Mouse (Mus musculus) embryo, embryonic 9.5 days (tissue): ENCODE measurements at regions not wholly inside any gene's neighbourhood (a gene's known extent, or its start where the extent isn't known, plus 50 kb on each side); places are given as distances from the start of the nearest gene placed in this dataset.
A peak's percentile ranks its signal among the peaks of the same experiment; 100 is the strongest.

Experiments used
- DNase-seq: peaks from one replicate; pipeline ENCODE4 v3.0.0-alpha.2; 2017; ENCODE audit errors: extremely low spot score

DNA sequence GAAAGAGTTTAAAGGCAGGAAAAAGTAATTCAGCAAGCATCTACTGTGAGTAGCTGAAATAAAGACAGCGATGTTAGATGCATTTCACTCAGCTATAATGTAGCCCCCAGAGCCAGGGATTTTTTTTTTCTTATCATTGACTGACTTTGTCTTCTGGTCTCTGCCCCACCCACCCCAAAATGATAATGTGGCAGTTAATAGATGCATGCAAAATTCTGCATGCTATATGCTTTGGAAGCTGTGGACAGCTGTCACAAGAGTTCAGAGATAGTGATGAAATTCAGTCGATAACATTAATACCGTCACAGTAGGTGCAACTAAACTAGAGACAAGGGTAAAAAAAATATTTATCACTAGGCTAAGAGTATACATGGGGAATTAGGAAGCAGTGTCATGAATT is 263.7 kb downstream of the Rpl36a-ps1 start:
- DNase-seq, result no peak

DNA sequence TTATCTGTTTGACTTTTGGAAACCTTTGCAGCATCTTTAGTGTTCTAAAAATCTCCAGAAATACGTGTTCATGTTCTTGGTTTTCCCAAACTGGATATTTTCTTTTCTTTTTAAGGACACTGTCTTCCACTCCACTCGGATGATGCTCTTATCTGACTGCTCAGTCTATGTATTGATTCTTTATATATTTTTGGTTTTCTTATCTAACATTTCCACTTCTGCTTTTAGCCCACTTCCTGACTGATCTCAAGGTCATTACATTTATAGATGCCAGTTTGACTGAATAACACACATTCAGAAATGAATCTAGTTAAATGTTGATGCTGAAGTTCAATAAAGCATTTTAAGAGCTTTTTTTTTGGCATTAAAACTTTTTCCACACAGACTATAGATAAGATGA is 265.3 kb downstream of the Rpl36a-ps1 start:
- no peak for DNase-seq

DNA sequence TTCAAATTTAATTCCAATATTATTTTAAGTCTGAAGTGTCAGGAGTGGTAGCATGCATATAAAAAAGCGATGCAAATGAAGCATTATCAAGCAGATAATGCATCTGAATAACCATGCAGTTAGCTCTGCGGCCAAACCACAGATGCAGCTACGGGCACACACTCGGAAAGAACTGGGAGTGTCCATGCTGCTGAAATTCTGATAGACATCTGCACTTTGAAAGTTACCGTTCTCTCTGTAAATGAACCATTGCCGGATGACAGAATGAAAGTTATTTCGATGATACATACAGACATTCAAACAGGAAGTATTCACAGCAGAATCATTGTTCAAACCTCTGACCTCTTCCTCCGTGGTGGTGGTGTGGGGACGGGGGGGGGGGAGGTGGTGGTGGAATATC is 271.6 kb downstream of the Rpl36a-ps1 start:
- DNase-seq, result no peak

DNA sequence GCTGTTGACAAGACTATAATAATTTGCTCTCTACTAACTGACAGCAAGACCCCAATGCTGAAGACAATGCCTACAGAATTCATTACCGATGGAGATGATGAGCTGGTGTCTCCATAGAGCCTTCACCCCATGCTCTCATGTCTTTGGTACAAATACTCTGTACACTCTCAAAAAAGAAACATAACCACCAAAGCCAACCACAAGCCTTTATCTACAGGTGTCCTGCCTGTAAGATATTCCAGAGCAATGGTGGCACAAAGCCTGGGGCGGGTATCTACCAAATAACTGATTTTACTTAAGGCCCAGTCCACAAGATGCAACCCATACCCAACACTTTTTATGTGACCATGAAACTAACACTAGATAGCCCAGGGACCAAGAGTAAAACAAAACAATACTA is 273.1 kb downstream of the Rpl36a-ps1 start:
- no peak for DNase-seq

DNA sequence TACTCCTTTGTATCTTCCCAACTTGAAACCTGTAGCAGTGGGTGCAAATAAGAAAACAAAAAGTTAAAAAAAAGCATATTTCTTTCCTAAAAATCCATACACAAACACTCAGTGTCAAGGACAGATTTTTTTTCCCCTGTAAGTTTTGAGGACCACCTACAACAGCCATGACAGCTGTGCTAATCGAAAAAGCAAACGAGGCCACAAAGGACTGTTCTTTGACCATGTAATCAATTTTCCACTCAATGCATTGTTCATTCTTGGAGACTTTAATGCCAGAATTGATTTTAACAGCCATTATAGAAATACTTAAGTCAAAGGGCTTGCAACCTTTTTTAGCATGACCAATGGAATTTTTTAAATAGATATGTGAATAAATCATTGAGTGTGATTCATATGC is 286.1 kb downstream of the Rpl36a-ps1 start:
- DNase-seq, result no peak

DNA sequence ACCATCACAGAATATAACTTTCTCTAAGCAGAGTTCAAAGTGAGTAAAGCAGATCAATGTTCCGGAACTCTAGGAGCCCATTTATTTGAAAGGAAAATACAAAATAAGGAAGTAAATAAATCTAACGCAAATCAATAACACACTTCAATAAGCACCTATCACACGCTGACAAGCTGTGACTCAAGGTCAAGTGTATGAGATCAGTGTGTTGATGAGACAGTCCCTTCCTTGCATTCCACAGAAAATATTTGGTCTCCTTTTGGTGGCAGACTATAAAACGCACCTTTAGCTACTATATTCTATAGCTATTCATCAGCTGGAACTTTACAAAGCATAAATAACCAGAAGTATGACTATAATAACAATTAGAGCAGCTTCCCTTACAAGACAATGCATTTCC is 286.5 kb downstream of the Rpl36a-ps1 start:
- no peak for DNase-seq

DNA sequence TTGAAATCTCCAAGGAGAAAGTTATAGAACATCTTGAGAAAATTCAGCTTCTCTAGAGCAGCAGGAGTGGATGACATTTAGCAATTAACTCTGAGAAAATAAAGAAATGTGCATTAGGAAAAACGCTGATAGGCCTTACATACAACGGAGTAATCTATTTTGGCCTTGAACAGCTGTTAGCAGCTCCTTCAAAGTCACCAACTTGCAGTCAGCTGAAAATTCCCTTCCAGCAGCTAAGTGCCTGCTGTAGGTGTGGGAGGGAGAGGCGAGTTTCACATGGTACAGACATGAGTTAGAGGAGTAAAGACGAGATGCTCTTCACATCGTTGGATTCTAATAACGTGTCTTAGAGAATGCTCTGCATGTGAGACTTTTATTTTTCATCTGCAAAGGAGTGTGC is 290.8 kb downstream of the Rpl36a-ps1 start:
- DNase-seq, result no peak

DNA sequence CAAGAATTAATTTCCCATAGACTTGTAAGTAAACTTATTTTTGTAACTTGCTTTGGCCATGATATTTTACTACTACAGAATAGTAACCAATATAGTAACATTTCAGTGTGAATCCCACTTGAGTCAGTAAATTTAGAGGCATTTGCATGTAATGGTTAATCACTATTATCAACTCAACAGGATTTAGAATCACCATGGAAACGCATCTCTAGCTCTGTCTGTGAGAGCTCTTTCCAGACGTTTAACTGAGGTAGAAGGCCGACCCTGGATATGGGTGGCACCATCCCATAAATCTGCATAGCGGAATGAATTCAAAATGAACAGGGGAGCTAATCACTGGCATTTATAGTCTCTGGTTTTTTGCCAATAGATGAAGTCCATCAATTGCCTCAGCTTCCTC is 337.6 kb downstream of the Rpl36a-ps1 start:
- no peak for DNase-seq

DNA sequence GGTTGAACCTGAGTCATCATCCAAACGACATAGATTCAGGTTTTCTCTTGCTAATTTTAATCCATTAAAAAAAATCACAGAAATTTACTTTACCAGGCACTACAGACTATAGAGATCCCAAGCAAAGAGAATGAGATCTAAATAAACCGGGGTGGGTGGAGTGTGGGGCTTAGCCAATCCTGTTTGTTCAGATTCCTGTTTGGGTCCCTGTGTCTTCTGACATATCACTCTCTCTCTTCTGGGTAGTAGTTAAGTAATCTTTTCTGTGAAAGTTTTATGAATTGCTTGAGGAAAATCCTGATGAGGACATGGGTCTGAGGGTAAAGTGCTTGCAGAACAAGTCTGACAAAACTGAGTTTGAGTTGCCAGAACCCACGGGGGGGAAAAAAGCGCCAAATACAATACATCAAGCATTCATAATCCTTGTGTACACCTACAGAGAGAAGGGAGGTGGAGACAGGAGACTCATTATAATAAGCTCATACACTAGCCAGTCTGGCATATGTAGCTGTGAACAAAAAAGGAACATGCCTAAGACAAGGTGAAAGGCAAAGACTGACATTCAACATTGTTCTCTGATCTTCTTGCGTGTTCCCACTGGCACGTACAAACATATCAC is 339.8 kb downstream of the Rpl36a-ps1 start:
- no peak for DNase-seq

DNA sequence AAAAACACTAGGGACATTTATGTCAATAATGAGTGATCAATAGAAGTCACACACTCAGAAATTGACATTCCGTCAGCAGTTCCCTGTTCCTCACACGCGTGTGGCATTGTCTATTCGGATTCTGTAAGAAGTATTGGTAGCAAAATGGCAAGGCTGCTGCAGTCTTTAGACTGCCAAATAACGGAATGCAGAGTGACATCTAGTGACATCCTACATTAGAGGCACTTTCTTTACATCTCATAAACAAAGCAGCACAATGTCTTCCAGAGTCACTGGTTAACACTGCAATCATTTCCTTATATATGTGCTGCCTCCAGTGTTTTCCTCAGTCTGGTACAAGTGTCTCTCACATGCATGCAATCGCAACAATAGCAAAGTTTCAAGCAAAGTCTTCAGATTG is 342.9 kb downstream of the Rpl36a-ps1 start:
- no peak for DNase-seq

DNA sequence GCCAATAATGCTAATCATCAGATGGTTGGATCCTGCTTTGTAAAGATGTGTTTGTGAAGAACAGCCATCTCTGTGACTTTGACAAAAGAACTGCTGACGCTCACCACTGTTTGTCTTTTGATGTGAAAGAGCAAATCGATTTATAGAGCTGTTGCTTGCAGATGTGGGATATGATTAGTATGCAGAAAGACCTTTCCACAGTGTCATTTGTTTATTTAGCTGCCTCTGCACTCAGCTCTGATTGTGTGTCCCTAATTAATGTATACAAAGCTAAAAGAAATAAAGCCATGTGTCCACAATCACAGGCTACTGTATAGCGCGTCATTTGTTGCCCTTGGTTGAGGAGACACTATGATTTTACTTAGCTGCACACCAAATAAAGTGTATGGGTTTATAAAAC is 343.6 kb downstream of the Rpl36a-ps1 start:
- no peak for DNase-seq

DNA sequence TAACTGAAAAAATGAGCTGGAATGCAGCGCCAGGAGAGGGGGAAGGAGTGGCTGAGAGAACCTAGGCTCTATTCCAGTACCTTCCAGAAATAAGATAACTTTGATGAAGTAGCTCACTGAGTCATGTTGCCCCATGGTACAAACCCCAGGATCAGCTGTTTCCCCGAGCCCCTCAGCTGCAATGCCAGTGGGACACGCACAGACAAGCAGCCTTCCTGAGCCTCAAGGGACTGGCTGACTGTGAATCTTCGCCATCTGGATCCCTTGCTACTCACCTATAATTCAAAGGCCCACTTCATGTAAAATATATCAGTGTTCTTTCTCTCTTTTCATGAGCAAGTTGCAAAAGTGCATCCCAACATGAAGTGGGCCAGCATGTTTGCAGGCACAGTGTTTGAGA is 346.5 kb downstream of the Rpl36a-ps1 start:
- DNase-seq, result no peak

DNA sequence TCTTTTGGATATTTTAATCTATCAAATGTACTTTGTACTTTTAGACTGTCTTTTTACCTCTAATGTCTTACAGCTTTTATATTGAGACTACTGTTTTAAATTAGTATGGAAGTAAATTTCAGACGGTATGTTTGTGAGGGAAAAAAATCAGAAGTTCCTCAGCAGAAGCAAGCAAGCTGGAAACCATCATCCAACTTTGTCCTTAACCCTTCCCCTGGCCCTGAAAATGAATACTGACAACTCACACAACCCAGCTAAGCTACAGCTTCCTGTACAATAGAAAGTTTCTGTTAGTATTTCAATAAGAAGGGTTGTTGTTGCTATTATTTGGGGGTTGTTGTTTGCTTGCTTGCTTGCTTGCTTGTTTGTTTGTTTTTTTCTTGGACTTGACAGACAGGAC is 350.4 kb downstream of the Rpl36a-ps1 start:
- no peak for DNase-seq

DNA sequence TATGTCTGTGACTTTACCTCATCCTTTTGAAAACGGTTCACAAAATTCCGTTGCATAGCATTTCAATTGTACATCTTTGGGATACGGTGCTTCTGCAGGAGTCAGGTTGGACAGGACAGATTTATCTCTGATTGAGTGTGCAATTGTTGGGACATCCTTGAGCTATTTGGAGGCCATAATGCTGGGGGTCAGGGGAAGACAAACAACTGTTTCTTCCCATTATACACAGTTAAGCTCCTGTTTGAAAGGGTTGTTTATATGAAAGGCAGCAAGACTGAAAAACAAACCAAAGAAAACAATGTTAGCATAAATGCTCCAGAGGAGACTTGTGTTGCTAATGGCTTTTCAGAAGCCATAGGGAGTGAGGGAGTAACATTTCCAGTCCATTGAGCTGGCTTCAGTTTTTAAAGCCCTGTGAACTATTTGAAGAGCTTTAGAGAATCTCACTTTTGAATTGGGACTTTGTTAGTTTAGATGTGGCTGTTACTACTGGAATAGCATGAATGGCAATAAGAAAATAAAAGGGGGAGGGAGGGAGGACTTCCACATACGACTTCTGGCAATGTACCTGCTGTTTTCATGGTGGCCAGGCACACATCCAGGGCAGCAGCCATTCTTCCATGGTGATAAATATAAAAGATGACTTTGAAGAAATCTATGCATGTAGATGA is 351.3 kb downstream of the Rpl36a-ps1 start:
- DNase-seq, result no peak

DNA sequence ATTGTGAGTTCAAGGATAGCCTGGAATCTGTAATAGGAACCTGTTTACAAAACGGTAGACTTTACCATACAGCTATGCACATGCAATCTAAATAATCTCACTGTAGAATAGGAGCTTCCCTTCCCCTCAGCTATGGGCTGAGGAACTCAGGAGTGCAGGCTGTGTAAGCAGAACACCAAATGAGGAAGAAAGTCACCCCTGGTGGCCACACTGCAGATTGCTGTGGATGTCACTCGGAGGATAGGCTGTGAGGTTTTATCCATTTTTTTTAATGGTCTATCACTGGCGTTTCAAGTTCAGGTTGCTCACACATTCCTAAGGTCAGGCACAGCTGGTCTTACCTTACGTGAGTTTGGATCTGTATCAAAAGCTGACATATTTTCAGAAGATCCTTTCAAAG is 365.1 kb downstream of the Rpl36a-ps1 start:
- DNase-seq, result no peak

DNA sequence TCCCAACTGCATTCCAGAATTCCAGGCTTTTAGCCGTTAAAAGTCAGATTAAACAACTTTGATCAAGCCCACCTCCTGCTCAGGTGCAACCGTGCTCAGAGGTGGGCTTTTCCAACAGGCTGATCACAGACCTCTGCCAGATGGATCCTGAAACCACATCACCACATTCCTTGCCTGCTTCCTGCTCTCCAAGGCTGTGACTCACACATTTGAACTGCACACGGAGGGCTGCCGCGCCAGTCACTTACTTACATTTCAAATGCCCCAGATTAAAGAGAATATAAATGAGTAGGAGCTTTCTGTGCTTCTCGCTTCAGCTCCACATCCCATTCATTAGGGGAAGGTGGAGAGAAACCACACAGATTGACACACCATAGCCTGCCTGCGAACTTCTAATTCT is 367.6 kb downstream of the Rpl36a-ps1 start:
- no peak for DNase-seq

DNA sequence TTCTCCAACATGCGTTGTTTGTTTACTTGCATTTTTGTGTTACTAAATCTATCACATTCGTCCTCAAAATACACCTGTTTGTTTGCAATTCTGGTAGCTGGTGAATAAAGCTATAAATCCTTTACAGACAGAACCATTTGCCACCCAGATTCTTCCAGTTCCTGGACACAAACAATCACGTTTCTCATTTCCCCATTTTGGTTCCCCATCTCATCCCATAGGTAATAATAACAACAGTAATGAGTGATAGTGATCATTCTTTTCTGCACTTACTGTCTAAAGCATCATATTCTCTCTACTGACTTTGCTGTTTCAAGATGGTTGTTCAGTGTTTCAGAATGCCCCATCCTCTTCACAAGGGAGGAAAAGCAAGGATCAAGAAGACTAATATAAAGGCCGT is 368.3 kb downstream of the Rpl36a-ps1 start:
- DNase-seq, result no peak

DNA sequence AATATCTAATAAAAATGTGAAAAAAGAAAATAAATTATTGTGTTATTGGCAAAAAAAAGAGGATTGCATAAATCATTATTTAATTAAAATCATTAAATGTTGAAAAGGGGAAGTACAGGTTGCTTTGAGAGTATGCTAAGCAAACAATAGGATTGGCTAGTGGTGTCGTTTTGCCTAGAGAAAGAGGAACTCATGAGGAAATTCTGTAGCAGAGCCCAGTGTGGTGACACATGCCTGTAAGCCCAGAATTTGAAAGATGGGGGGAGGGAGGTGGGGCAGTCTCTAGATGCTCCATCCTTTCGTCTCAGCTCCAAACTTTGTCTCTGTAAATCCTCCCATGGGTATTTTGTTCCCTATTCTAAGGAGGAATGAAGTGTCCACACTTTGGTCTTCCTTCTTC is 388.3 kb downstream of the Rpl36a-ps1 start:
- no peak for DNase-seq

DNA sequence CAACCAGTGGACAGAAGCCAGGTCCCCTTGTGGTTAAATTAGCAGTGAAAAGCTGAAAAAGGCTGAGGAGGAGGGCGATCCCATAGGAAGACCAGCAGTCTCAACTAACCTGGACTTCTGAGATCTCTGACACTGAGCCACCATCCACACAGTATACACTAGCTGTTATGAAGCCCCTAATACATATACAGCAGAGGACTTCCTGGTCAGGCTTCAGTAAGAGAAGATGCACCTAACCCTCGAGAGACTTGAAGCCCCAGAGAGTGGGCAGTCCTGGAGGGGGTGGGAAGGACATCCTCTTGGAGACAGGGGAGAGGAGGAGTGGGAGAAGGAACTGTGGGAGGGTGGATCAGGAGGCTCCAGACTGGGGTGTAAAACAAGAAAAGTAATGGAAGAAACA is 397.9 kb downstream of the Rpl36a-ps1 start:
- no peak for DNase-seq

DNA sequence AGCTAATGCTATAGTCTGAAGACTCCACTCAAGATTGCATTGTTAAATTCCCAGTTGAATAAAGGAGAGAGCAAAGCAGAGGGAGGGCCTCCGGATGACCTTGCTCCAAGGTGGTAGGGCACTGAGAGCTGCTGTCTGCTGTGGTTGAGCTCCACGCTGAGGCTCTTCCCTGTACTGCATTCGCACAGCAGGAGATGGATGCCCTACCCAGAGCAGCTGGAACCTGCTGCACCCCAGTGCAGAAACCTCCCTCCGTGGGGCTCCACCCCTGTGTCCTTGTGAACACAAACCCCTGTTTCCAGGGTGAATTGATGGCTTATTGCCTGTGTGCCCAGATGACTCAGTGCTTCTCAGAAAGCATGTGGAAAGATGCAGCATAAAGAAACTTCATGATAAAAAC is 404.3 kb downstream of the Rpl36a-ps1 start:
- peak; percentile 36 for DNase-seq

DNA sequence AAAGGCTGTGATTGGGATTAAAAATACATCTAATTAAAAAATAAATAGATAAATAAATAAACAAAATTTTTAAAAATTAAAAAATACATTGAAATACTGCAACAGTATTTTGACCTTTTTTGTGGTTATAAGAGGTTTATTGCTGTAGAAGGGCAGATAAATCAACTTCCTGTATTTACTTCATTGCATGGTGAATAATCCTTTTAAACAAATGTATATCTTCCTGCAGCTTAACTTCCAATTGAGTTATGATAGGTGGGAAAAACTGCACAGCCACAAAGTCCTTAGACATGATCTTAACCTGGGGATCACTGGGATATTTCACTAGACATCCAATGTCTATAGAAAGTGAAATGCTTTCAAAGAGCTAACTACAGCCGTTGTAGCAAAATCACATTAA is 402.1 kb upstream of the Dach1 start:
- no peak for DNase-seq

DNA sequence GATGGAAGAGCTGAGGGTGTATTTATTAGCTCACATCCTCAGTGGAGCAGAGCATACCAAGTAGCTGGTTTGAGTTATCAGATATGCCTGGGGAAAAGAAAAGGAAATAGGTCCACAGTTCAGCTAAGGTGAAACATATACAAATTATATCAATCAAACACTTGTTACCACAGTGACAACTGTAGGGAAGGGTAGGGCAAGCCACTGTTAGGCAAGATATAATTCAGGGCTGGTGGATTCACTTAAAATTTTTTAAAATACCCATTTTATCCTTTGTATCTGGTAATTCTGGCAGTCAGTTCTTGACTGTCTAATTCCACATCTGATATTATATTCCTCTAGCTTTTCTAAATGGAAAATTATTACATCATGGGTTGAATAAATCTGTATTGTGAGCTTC is 392.4 kb upstream of the Dach1 start:
- no peak for DNase-seq

DNA sequence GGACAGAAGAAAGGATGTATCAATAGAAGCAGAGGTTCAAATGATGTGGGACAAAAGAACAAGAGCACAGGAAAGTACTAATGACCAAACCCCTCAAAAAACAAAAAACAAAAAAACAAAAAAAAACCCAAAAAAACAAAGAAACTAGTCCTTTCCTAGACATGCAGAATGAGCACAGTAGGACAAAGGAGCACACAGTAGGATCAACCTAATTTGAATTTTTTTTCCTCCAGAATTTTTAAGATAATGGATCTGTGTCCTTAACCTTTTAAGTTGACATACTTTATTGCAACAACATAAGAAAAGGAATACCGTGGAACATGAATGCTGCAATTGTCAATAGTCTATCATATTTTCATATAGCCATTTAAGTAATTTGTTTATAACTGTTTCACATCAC is 370.2 kb upstream of the Dach1 start:
- DNase-seq, result no peak

DNA sequence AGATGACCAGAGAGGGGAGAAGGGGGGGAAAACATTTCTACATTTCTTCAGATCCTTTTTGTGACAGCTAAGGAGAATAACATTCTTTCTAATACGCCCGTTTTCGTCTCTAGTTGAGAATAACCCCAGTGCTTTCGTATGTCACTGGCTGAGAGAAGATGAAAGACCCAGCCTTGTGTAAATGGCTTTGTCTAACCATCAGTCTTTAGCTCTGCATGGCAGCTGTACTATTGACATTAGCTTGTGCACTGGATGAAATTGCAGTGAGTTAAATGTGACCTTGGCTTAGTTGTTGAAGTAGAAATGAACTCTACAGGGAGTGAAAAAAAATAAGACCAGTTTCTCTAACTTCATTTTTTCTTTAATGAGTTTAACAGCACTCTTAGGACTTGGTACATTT is 368.7 kb upstream of the Dach1 start:
- no peak for DNase-seq
